Mouse (Mus musculus) MN1 (cell line): ENCODE measurements around the gene Il1rn.

ENCODE experiments used
- DNase-seq: peaks from one replicate; pipeline ENCODE4 v3.0.0-alpha.2; 2016; ENCODE audit warnings: low spot score

Il1rn gene

DNA sequence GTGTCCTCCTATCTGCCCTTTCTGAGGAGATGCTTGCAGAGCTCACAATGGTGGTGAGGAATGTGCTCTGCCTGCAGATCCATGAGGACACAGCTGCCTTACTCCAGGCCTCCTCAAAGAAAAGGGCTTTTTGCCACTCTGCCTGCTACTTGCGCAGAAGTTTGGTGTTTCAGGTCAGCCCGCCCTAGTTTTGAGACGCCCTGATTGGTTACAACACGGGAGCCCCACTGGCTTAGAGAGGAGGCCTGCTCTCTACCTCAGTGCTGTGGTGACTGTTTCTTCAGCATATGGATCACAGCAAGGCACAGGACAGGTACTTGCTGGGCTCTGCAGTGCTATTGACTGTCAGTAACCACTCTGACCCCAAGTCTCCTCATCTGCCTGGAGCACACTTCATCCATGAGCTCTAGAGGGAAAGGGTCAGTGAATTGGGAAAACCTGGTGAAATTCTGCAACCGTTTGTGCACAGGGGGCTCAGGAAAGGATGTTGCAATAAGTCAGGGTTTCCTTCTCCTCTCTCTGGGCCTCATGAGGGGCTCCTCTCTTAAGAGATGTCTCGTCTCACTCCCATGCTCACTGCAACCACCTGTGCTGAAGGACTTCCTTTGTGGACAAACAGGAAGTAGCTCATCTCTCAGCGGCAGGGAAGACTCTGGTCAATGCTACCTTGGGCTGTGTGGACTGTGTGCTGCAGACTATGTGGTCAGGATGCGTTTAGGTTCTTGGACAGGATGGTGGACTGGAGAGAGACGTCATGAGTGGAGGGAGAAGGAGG lies 46.0 kb downstream of the Il1rn start:
- DNase-seq = no peak

DNA sequence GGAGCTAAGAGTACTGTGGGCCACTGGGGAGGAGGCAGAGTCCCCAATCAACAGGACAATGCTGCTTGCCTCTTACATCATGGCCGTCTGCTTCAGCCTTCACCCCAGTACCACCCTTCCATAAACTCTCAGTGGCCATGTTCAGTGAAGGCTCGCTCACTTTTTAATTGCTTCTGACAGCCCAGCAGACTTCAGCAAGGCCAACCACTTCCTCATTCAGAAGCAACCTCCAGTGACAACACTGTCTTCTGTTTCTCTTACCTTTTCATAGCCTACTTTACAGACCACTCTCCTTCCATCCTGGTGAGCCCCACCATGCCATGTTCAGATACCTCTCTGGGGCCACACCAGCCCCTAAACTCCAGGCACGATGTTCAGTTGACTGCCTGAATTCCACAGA lies 47.0 kb downstream of the Il1rn start:
- no peak for DNase-seq

DNA sequence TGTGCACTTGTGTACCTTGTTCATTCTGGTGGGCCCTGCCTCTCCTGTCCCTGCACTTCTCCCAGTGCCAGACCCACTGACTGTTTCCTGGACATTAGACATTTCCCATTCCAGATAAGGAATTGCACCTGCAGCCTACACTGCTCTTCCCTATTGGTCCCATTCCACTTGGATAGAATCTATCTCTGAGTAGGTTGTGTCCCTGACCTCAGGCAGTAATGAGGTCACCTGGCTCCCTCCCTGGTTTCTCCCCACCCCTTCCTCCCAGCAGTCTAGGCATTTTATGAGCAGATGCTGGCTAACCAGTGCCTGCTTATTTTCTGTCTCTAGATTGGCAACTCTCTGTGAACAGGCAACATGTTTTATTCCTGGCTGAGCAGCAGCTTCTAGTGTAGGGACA lies 47.7 kb downstream of the Il1rn start:
- DNase-seq = no peak

DNA sequence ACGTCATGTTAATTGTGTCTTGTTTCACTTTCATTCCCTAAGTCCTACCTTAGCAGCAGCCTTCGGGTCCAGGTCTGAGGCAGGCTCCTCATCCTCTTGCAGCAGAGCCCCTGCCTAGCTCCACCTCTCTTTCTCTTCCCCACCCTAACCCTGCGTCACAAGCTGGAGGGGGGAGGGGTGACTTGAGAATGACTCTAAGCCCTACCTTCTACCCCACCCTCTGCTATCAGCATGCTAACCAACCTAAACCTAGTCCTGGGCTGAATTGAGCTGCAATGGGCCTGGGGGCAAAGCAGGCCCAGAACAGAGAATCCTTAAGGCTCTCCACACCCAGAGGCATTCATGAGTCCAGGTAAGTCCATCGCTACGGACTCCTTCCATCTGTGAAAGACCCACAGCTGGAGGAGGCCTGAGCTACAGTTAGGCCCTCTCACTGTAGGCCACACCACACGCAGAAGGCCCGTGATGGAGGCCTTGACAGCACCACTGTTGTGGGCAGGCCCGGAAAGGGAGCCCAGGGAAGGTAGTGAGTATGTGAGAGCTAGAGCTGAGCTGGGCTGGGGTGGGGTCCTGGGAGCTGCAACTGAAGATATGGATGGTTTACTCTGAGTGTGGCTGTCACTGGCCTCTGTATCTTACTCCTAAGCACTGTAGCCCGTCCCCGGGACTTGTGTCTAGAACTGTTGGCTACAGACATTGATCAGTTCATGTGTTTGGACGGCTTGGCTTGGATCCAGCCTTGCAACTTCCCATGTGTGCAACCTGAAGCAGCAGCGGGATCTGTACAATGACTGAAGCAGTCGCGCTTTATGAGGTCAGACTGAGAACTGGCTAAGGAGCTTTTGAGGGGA lies 48.7 kb downstream of the Il1rn start:
- no peak for DNase-seq

DNA sequence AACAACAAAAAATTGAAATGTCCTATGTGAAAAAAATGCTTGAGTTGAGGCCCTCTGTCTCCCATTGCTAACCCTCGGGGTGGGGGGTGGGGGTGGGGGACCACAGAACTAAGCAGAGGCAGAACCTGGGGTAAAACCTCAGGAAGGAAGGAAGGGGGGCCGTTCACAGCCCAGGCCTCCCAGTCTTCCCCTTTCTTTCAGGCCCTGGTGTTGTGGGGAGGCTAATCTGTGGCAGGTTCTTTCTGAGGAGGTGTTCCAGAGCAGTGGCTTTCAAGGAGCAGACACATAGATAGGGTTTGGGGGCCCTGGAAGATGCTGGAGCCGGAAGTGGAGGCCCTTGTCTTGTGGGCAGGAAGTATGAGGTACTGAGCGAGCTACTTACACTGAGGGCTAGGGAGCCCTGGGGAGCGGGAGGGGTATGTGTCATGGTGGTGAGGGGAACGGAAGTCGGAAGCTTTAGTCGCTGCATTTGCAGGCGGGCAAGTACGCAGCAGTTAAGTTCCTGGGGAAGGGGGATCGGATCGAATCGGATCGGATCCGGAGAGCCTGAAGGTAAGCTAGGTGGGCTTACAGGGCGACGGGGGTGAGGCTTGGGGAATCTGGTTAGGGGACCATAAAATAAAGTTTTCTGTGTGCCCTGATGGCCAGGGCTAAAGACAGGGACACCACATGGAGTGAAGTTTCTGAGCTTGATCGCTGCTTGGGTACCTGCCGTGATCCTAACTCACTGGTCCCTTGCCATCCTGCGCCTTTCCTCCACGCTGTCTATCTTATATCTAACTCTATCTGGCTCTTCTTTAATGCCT lies 49.7 kb downstream of the Il1rn start:
- DNase-seq = no peak

DNA sequence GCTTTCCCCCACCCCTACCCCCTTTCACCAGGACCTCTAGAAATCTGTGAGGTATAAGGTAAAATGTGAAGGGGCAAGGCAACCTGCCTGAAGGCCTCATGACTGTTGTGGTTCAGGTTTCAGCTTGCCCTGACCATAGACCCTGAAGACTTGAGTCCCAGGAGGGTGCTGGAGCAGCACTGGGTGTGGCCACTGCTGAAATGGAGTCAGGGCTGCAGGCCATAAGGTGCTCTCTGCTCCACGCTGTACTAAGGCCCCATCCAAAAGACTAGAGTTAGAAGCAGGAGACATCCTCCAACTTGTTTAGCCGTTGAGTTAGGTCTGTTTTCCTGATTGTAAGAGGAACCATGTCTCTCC lies 50.3 kb downstream of the Il1rn start:
- DNase-seq = no peak

DNA sequence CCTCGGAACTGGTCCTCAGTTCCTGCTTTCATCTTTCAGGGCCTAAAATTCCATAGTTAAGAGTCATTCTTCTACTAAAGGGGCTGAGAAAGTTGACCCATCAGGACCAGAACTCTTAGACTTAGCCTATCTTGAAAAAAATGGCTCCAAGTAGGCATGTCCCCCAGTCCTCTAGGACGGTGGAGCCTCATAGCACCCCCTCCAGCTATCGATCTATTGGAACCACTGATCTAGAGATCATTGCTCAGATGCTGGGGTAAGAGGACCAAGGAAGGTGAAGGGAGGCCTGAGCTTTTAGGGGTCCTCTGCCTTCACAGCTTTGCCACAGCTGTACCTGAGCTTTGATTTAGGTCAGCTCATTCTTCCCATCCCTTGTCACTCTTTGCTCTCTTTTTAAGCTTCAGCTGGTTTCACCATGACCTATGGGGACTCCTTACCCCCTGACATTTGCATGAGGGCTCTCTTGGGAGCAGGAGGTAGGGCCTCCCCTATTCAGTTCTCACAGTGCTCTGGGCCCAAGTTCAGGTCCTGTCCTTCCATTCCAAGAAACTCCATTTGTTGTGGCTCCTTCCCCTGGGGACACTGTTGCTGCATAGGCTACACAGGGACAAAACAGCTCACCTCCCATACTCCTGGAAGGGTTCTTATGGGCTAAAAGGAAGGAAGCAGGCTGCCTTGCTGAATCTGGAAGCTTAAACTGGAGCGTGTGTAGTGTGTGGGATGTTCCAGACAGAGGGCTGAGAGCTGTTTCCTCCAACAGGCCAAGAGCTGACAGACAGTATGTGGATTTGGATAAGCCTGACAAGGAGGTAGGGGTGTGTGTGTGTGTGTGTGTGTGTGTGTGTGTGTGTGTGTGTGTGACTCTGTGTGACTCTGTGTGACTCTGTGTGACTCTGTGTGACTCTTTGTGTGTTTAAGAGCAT lies 51.0 kb downstream of the Il1rn start:
- DNase-seq = no peak

DNA sequence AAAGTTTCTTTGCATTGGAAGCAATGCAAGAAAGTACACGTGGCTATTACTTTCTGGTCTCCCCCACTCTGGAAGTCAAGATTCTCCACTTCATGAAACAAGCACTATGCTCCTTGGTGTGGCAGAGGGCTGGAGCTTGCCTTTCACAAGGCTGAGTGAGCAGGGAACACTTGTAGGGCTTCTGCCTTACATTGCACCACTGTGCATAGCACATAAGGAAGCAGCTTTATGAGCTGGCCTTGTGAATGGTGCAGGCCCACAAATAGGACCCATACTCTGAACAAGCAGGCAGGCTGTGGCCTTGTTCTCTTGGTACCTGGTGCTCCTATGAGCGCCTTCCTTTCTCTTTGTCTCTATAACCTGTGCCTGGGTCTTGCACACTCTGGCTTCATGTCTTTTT lies 56.6 kb downstream of the Il1rn start:
- DNase-seq = no peak

DNA sequence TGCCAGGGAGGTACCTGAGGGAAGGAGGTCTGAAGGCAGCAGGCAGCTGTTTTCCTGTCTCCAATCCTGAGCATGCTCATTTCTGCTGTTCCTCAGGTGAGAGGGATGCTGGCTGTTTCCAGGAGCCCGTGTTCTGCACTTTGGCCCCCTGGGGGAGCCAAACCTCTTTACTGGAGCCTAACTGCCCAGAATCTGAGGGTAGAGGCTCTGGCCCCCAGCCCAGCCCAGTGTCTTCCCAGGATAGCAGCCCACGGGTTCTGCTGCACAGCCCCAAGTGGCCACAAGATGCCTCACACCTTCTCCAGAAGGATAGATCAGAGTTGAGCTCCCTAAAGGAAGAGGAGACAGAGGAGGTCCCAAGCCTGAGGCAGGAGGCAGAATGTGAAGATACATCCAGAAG lies 60.5 kb downstream of the Il1rn start:
- no peak for DNase-seq

DNA sequence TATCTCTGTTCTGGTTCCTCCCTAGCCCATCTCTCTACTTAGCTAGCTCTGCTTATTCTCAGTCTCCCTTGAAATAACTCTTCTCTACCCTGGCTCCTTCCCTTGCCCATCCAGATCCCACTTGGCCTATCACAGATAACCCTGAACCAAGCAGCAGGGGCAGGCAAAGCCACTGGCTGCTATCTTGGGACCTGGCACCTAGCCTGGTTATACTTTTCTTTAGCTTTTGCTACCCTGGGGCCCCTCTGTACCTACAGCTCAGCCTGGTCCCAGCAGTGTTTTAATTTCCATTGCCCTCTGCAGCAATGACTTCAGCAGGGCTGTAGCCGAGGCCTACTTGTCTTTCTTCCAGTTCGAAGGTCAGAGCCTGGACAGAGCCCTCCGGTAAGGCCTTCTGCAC lies 64.1 kb downstream of the Il1rn start:
- DNase-seq = no peak
